ENCODE assay signal across 32 mouse cellular contexts in the genomic region with DNA sequence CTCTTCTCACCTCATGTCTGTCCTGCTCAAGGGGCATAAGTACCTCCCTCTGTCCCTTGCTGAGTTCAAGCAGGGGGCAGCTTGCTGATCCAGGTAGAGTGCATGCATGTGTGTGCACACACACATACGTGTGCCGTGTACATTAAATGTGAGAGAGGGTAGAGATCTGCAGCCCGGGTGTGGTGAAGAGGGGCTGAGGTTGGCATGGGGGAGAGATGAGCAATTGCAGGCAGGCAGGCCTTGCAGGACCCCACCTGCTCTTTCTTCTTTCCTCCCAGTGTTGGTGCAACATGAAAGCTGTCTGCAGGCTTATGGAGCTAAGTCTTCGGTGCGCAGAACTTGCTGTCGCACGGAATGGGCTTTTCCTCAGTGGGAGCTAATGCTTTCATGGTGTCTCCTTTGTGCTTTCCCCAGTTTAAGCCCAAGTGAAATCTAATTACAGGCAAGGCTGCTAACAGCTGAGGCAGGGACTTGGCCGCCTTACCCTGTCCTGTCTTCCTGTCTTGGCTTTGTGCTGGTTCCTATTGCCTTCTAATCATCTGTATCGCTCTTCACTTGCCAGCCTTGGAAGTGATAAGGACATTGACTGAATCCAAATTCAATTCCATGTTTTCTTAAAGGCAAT.
A peak's percentile ranks its signal among the peaks of the same experiment; 100 is the strongest.
DNase-seq lines count a peak whose midpoint lies in the region; ATAC-seq and TF ChIP-seq lines count a peak whose summit lies in the region.
"Had no signal": no experiment of that assay in that cellular context is flagged by ENCODE, and none has a peak within 500 bp of the region (broad histone marks: within the 10 kb centered on the region; RNA-seq: fewer than 3 reads in every experiment).

No protein-coding gene starts in this region.

- 84% methylated on average over 9 of the region's 9 CpGs for WGBS in hindbrain, embryonic 13.5 days
- WGBS in hindbrain, embryonic 12.5 days, result 86% methylated on average over 9 of the region's 9 CpGs
- WGBS in forebrain, embryonic 11.5 days, result 54% methylated on average over 9 of the region's 9 CpGs
- WGBS in forebrain, postnatal 0 days, result 51% methylated on average over 9 of the region's 9 CpGs
- WGBS in midbrain, embryonic 15.5 days, result 47% methylated on average over 9 of the region's 9 CpGs

- H3K27ac ChIP-seq in hindbrain, embryonic 13.5 days, result no peak overlapping the region
- no peak overlapping the region for H3K27ac ChIP-seq in hindbrain, embryonic 12.5 days
- no peak overlapping the region for H3K27ac ChIP-seq in forebrain, embryonic 11.5 days (ENCODE audit: low read depth, low read length)
- H3K27ac ChIP-seq in forebrain, postnatal 0 days (ENCODE audit: low read depth, low read length), result no peak overlapping the region
- peak overlapping the region; percentile 45 for H3K27ac ChIP-seq in midbrain, embryonic 15.5 days
- H3K27ac ChIP-seq: embryonic facial prominence, embryonic 13.5 days; heart, embryonic 13.5 days; hindbrain, embryonic 10.5 days; hindbrain, postnatal 0 days; intestine, embryonic 15.5 days; layer of hippocampus, adult 2 months; left cerebral cortex, adult 2 months; limb, embryonic 12.5 days; liver, embryonic 15.5 days; lung, embryonic 15.5 days; neural tube, embryonic 15.5 days; stomach, embryonic 15.5 days had no signal

- ATAC-seq in hindbrain, embryonic 13.5 days (ENCODE audit: low FRiP score), result no peak
- ATAC-seq in hindbrain, embryonic 12.5 days (ENCODE audit: low FRiP score), result no peak
- ATAC-seq in forebrain, embryonic 11.5 days (replicated peaks; ENCODE audit: low FRiP score), result 0 out of 2 replicates have a peak, but pooled peaks have one; percentile 10
- peak; percentile 43; the same call in 1 of the 2 replicates for ATAC-seq in forebrain, postnatal 0 days
- peak; percentile 62 for ATAC-seq in midbrain, embryonic 15.5 days (replicated peaks)
- ATAC-seq: hindbrain, postnatal 0 days; intestine, embryonic 15.5 days had no signal

- peaks cover 9% of the 10 kb centered on the region; the same call in 1 of the 2 replicates for H3K27me3 ChIP-seq in hindbrain, embryonic 13.5 days
- no peaks in the 10 kb centered on the region for H3K27me3 ChIP-seq in hindbrain, embryonic 12.5 days
- H3K27me3 ChIP-seq in forebrain, embryonic 11.5 days (ENCODE audit: control insufficient read depth, insufficient read depth, low read length), result no peaks in the 10 kb centered on the region
- no peaks in the 10 kb centered on the region for H3K27me3 ChIP-seq in forebrain, postnatal 0 days (ENCODE audit: insufficient read depth, low read length)
- H3K27me3 ChIP-seq in midbrain, embryonic 15.5 days (replicated peaks), result no peaks in the 10 kb centered on the region
- H3K27me3 ChIP-seq: embryonic facial prominence, embryonic 13.5 days; liver, embryonic 15.5 days; stomach, embryonic 15.5 days had no signal

- TF ChIP-seq CTCF in forebrain, postnatal 0 days (IDR thresholded peaks at IDR 0.05; ENCODE audit: low read depth), result no peak

- no peaks in the 10 kb centered on the region for H3K9me3 ChIP-seq in hindbrain, embryonic 13.5 days
- H3K9me3 ChIP-seq in hindbrain, embryonic 12.5 days (replicated peaks), result no peaks in the 10 kb centered on the region
- no peaks in the 10 kb centered on the region for H3K9me3 ChIP-seq in forebrain, embryonic 11.5 days (ENCODE audit: control insufficient read depth, low read length)
- no peaks in the 10 kb centered on the region for H3K9me3 ChIP-seq in forebrain, postnatal 0 days (ENCODE audit: low read length)
- H3K9me3 ChIP-seq in midbrain, embryonic 15.5 days, result no peaks in the 10 kb centered on the region
- H3K9me3 ChIP-seq: embryonic facial prominence, embryonic 13.5 days; heart, embryonic 13.5 days; hindbrain, embryonic 10.5 days; intestine, embryonic 15.5 days; liver, embryonic 15.5 days; lung, embryonic 15.5 days; neural tube, embryonic 15.5 days; stomach, embryonic 15.5 days had no signal

- peaks cover 22% of the 10 kb centered on the region for H3K4me1 ChIP-seq in hindbrain, embryonic 13.5 days (replicated peaks)
- peaks cover 11% of the 10 kb centered on the region for H3K4me1 ChIP-seq in hindbrain, embryonic 12.5 days
- H3K4me1 ChIP-seq in forebrain, embryonic 11.5 days (replicated peaks; ENCODE audit: control insufficient read depth, insufficient read depth, low read length), result peaks cover 16% of the 10 kb centered on the region
- H3K4me1 ChIP-seq in forebrain, postnatal 0 days (ENCODE audit: insufficient read depth), result 0 out of 2 replicates have a peak, but pooled peaks cover 5% of the 10 kb centered on the region
- H3K4me1 ChIP-seq in midbrain, embryonic 15.5 days, result peaks cover 23% of the 10 kb centered on the region
- H3K4me1 ChIP-seq: liver, embryonic 15.5 days; lung, embryonic 15.5 days; megakaryocyte, embryonic 14.5 days; stomach, embryonic 15.5 days had no signal

- no peaks in the 10 kb centered on the region for H3K36me3 ChIP-seq in hindbrain, embryonic 13.5 days
- H3K36me3 ChIP-seq in hindbrain, embryonic 12.5 days, result no peaks in the 10 kb centered on the region
- H3K36me3 ChIP-seq in forebrain, embryonic 11.5 days (ENCODE audit: control insufficient read depth, insufficient read depth, low read length), result no peaks in the 10 kb centered on the region
- no peaks in the 10 kb centered on the region for H3K36me3 ChIP-seq in forebrain, postnatal 0 days (ENCODE audit: insufficient read depth)
- no peaks in the 10 kb centered on the region for H3K36me3 ChIP-seq in midbrain, embryonic 15.5 days (replicated peaks)
- H3K36me3 ChIP-seq: embryonic facial prominence, embryonic 13.5 days; heart, embryonic 13.5 days; hindbrain, embryonic 10.5 days; intestine, embryonic 15.5 days; limb, embryonic 12.5 days; liver, embryonic 15.5 days; lung, embryonic 15.5 days; neural tube, embryonic 15.5 days; stomach, embryonic 15.5 days had no signal

- 0 out of 2 replicates have a peak overlapping the region, but pooled peaks have one; percentile 39 for H3K9ac ChIP-seq in hindbrain, embryonic 13.5 days
- H3K9ac ChIP-seq in hindbrain, embryonic 12.5 days, result no peak overlapping the region
- H3K9ac ChIP-seq in forebrain, embryonic 11.5 days (ENCODE audit: low read length), result no peak overlapping the region
- no peak overlapping the region for H3K9ac ChIP-seq in forebrain, postnatal 0 days
- no peak overlapping the region for H3K9ac ChIP-seq in midbrain, embryonic 15.5 days
- H3K9ac ChIP-seq: embryonic facial prominence, embryonic 13.5 days; heart, embryonic 13.5 days; intestine, embryonic 15.5 days; limb, embryonic 12.5 days; liver, embryonic 15.5 days; lung, embryonic 15.5 days; neural tube, embryonic 15.5 days; stomach, embryonic 15.5 days had no signal

- H3K4me2 ChIP-seq in hindbrain, embryonic 13.5 days, result no peak overlapping the region
- no peak overlapping the region for H3K4me2 ChIP-seq in hindbrain, embryonic 12.5 days (replicated peaks)
- H3K4me2 ChIP-seq in forebrain, embryonic 11.5 days (ENCODE audit: low read depth, low read length, severe bottlenecking), result no peak overlapping the region
- H3K4me2 ChIP-seq in forebrain, postnatal 0 days (ENCODE audit: low read depth), result no peak overlapping the region
- H3K4me2 ChIP-seq in midbrain, embryonic 15.5 days, result no peak overlapping the region
- H3K4me2 ChIP-seq: heart, embryonic 13.5 days; intestine, embryonic 15.5 days; liver, embryonic 15.5 days; lung, embryonic 15.5 days; neural tube, embryonic 15.5 days; stomach, embryonic 15.5 days had no signal

- no peak overlapping the region for H3K4me3 ChIP-seq in hindbrain, embryonic 13.5 days
- no peak overlapping the region for H3K4me3 ChIP-seq in hindbrain, embryonic 12.5 days
- H3K4me3 ChIP-seq in forebrain, embryonic 11.5 days (ENCODE audit: low read depth, low read length), result no peak overlapping the region
- no peak overlapping the region for H3K4me3 ChIP-seq in forebrain, postnatal 0 days (ENCODE audit: low read depth, low read length)
- no peak overlapping the region for H3K4me3 ChIP-seq in midbrain, embryonic 15.5 days
- H3K4me3 ChIP-seq: embryonic facial prominence, embryonic 13.5 days; heart, embryonic 13.5 days; hindbrain, embryonic 10.5 days; intestine, embryonic 15.5 days; layer of hippocampus, adult 2 months; left cerebral cortex, adult 2 months; limb, embryonic 12.5 days; liver, embryonic 15.5 days; lung, embryonic 15.5 days; megakaryocyte, embryonic 14.5 days; neural tube, embryonic 15.5 days; stomach, embryonic 15.5 days had no signal

- no peak for DNase-seq in forebrain, embryonic 11.5 days (ENCODE audit: low spot score)
- DNase-seq in forebrain, postnatal 0 days, result peak; percentile 23
- DNase-seq in heart, adult 18-20 months, result no peak
- no peak for DNase-seq in frontal cortex, postnatal 14 days (ENCODE audit: low spot score in 2 of 2)
- DNase-seq in ovary, postnatal 14 days (ENCODE audit: low spot score), result no peak
- DNase-seq: adrenal gland, adult 2 months; adrenal gland, postnatal 36 days; cerebellum, adult 9-10 months; embryo, embryonic 11 days; gastrocnemius, postnatal 36 days; heart, postnatal 10 days; kidney, adult 2 months; kidney, postnatal 36 days; lung, postnatal 36 days; right cerebral cortex, postnatal 25 days; thymus, postnatal 25 days had no signal

Comparison
In these comparisons a context has a peak if more than half of its experiments do, and no peak if none do; other contexts are left out.
1. ATAC-seq: peak in forebrain, embryonic 11.5 days (single experiment), forebrain, postnatal 0 days (single experiment) and midbrain, embryonic 15.5 days (single experiment); none in hindbrain, embryonic 13.5 days (single experiment) and hindbrain, embryonic 12.5 days (single experiment).